7 mouse cellular contexts compared by ENCODE assay signal in genomic region chr14:55826142-55826541, GRCm38 (mm10). TPM values are rescaled to one million over a fixed set of nuclear protein-coding genes. Genes with fewer than 3 reads are reported as not detected.
DNase-seq lines count a peak whose midpoint lies in the region; ATAC-seq and TF ChIP-seq lines count a peak whose summit lies in the region.

No protein-coding gene starts in this region.

- H3K4me2 ChIP-seq in lung, postnatal 0 days (replicated peaks; ENCODE audit: low read depth, low read length) = peak overlapping the region; percentile 91
- H3K4me2 ChIP-seq in forebrain, embryonic 14.5 days (ENCODE audit: low read length) = peak overlapping the region; percentile 82
- peak overlapping the region; percentile 90 for H3K4me2 ChIP-seq in intestine, embryonic 15.5 days (replicated peaks)
- peak overlapping the region; percentile 96 for H3K4me2 ChIP-seq in neural tube, embryonic 15.5 days

- DNase-seq in lung, postnatal 0 days (ENCODE audit: low spot score) = no peak
- DNase-seq in lung, postnatal 10 days = no peak
- no peak for DNase-seq in forebrain, embryonic 14.5 days (ENCODE audit: low spot score)

- 11% methylated on average over 14 of the region's 15 CpGs for WGBS in lung, postnatal 0 days
- 4% methylated on average over 15 of the region's 15 CpGs for WGBS in forebrain, embryonic 14.5 days
- 18% methylated on average over 15 of the region's 15 CpGs for WGBS in intestine, embryonic 15.5 days
- WGBS in neural tube, embryonic 15.5 days = 5% methylated on average over 15 of the region's 15 CpGs

- no peak for TF ChIP-seq EP300 in lung, postnatal 0 days (IDR thresholded peaks at IDR 0.05)

- ATAC-seq in lung, postnatal 0 days = no peak
- ATAC-seq in forebrain, embryonic 14.5 days = no peak
- ATAC-seq in intestine, embryonic 15.5 days = no peak
- ATAC-seq in neural tube, embryonic 15.5 days (ENCODE audit: low FRiP score) = no peak
- no peak for ATAC-seq in megakaryocyte progenitor cell, adult 5-6 weeks (replicated peaks; ENCODE audit: poor library complexity)
- ATAC-seq in CD4-positive, CD25-positive, alpha-beta regulatory T cell, adult 4 months = no peak

- H3K9me3 ChIP-seq in lung, postnatal 0 days (ENCODE audit: low read length) = no peaks in the 10 kb centered on the region
- H3K9me3 ChIP-seq in forebrain, embryonic 14.5 days (replicated peaks; ENCODE audit: control insufficient read depth, low read length) = no peaks in the 10 kb centered on the region
- H3K9me3 ChIP-seq in intestine, embryonic 15.5 days = no peaks in the 10 kb centered on the region; the same call in 1 of the 2 replicates
- H3K9me3 ChIP-seq in neural tube, embryonic 15.5 days (replicated peaks) = no peaks in the 10 kb centered on the region

- TF ChIP-seq CTCF in lung, postnatal 0 days (IDR thresholded peaks at IDR 0.05) = no peak

- no peaks in the 10 kb centered on the region for H3K36me3 ChIP-seq in lung, postnatal 0 days (ENCODE audit: insufficient read depth, low read length)
- H3K36me3 ChIP-seq in forebrain, embryonic 14.5 days (ENCODE audit: control insufficient read depth, insufficient read depth, low read length) = no peaks in the 10 kb centered on the region
- peaks cover 8% of the 10 kb centered on the region; the same call in 1 of the 2 replicates for H3K36me3 ChIP-seq in intestine, embryonic 15.5 days
- no peaks in the 10 kb centered on the region for H3K36me3 ChIP-seq in neural tube, embryonic 15.5 days

- H3K27me3 ChIP-seq in lung, postnatal 0 days (replicated peaks; ENCODE audit: insufficient read depth, low read length) = no peaks in the 10 kb centered on the region
- 0 out of 2 replicates have a peak, but pooled peaks cover 3% of the 10 kb centered on the region for H3K27me3 ChIP-seq in forebrain, embryonic 14.5 days (replicated peaks; ENCODE audit: control insufficient read depth, insufficient read depth, low read length)
- peaks cover 3% of the 10 kb centered on the region; the same call in 1 of the 2 replicates for H3K27me3 ChIP-seq in intestine, embryonic 15.5 days (replicated peaks)
- peaks cover 18% of the 10 kb centered on the region for H3K27me3 ChIP-seq in neural tube, embryonic 15.5 days (replicated peaks)

- H3K9ac ChIP-seq in lung, postnatal 0 days (replicated peaks; ENCODE audit: low read depth) = no peak overlapping the region
- peak overlapping the region; percentile 46; the same call in 1 of the 2 replicates for H3K9ac ChIP-seq in forebrain, embryonic 14.5 days (ENCODE audit: low read length)
- peak overlapping the region; percentile 71 for H3K9ac ChIP-seq in intestine, embryonic 15.5 days
- H3K9ac ChIP-seq in neural tube, embryonic 15.5 days (replicated peaks) = peak overlapping the region; percentile 60

- peaks cover 3% of the 10 kb centered on the region; the same call in 1 of the 2 replicates for H3K4me1 ChIP-seq in lung, postnatal 0 days (ENCODE audit: insufficient read depth, low read depth, low read length)
- H3K4me1 ChIP-seq in forebrain, embryonic 14.5 days (ENCODE audit: control insufficient read depth, insufficient read depth, low read length) = peaks cover 22% of the 10 kb centered on the region
- peaks cover 34% of the 10 kb centered on the region for H3K4me1 ChIP-seq in intestine, embryonic 15.5 days (replicated peaks)
- peaks cover 49% of the 10 kb centered on the region for H3K4me1 ChIP-seq in neural tube, embryonic 15.5 days

- H3K4me3 ChIP-seq in lung, postnatal 0 days (ENCODE audit: low read depth, low read length) = peak overlapping the region; percentile 57
- peak overlapping the region; percentile 47 for H3K4me3 ChIP-seq in forebrain, embryonic 14.5 days (ENCODE audit: low read depth, low read length)
- peak overlapping the region; percentile 62 for H3K4me3 ChIP-seq in intestine, embryonic 15.5 days (replicated peaks)
- peak overlapping the region; percentile 60 for H3K4me3 ChIP-seq in neural tube, embryonic 15.5 days (replicated peaks)

- no peak overlapping the region for H3K27ac ChIP-seq in lung, postnatal 0 days (ENCODE audit: low read length)
- H3K27ac ChIP-seq in forebrain, embryonic 14.5 days (ENCODE audit: low read depth, low read length) = no peak overlapping the region; the same call in 1 of the 2 replicates
- no peak overlapping the region for H3K27ac ChIP-seq in intestine, embryonic 15.5 days
- no peak overlapping the region for H3K27ac ChIP-seq in neural tube, embryonic 15.5 days (replicated peaks)

RNA-seq across cellular contexts. Expression of gene Nfatc4, which starts 3.2 kb away (rescaled TPM):
- polyA plus RNA-seq in lung, postnatal 0 days (2015; fragmentation: Nextera tagmentation; extraction: Ambion mirVana) = 17.1 and 18.1 TPM in 2 replicates
- 8.3 and 9.1 TPM in 2 replicates for polyA plus RNA-seq in forebrain, embryonic 14.5 days (2014; fragmentation: Nextera tagmentation; extraction: Ambion mirVana)
- polyA plus RNA-seq in intestine, embryonic 15.5 days (2015; fragmentation: Nextera tagmentation; extraction: Ambion mirVana) = 25.7 and 26.3 TPM in 2 replicates
- polyA plus RNA-seq in neural tube, embryonic 15.5 days (2015; fragmentation: Nextera tagmentation; extraction: Ambion mirVana) = 9.8 and 11.5 TPM in 2 replicates
- not detected in 2 replicates for total RNA-seq in megakaryocyte progenitor cell, adult 5-6 weeks (2015)
- not detected in 2 replicates for total RNA-seq in megakaryocyte progenitor cell, adult 5-6 weeks (2017)
- polyA plus RNA-seq in CD4-positive, CD25-positive, alpha-beta regulatory T cell, adult 4 months (2017; shearing (Covaris generic)) = not detected

RNA-seq across cellular contexts. Expression of gene Nynrin, which starts 27.7 kb away (rescaled TPM):
- polyA plus RNA-seq in lung, postnatal 0 days (2015; fragmentation: Nextera tagmentation; extraction: Ambion mirVana) = 4.2 and 4.7 TPM in 2 replicates
- 6.2 and 7.4 TPM in 2 replicates for polyA plus RNA-seq in forebrain, embryonic 14.5 days (2014; fragmentation: Nextera tagmentation; extraction: Ambion mirVana)
- polyA plus RNA-seq in intestine, embryonic 15.5 days (2015; fragmentation: Nextera tagmentation; extraction: Ambion mirVana) = 14.5 and 18.3 TPM in 2 replicates
- 9.5 and 10.8 TPM in 2 replicates for polyA plus RNA-seq in neural tube, embryonic 15.5 days (2015; fragmentation: Nextera tagmentation; extraction: Ambion mirVana)
- total RNA-seq in megakaryocyte progenitor cell, adult 5-6 weeks (2015) = 2.8 and 3.9 TPM in 2 replicates
- total RNA-seq in megakaryocyte progenitor cell, adult 5-6 weeks (2017) = 1.9 and 2.7 TPM in 2 replicates
- polyA plus RNA-seq in CD4-positive, CD25-positive, alpha-beta regulatory T cell, adult 4 months (2017; shearing (Covaris generic)) = under 1 TPM; 0.04 to 0.11 TPM

RNA-seq across cellular contexts. Expression of gene Ripk3, which starts 37.5 kb away (rescaled TPM):
- 16.2 and 24.2 TPM in 2 replicates for polyA plus RNA-seq in lung, postnatal 0 days (2015; fragmentation: Nextera tagmentation; extraction: Ambion mirVana)
- 2.4 and 4.1 TPM in 2 replicates for polyA plus RNA-seq in forebrain, embryonic 14.5 days (2014; fragmentation: Nextera tagmentation; extraction: Ambion mirVana)
- polyA plus RNA-seq in intestine, embryonic 15.5 days (2015; fragmentation: Nextera tagmentation; extraction: Ambion mirVana) = 45.2 and 45.6 TPM in 2 replicates
- 2.8 and 14.2 TPM in 2 replicates for polyA plus RNA-seq in neural tube, embryonic 15.5 days (2015; fragmentation: Nextera tagmentation; extraction: Ambion mirVana)
- total RNA-seq in megakaryocyte progenitor cell, adult 5-6 weeks (2015) = 116 and 152 TPM in 2 replicates
- 25.3 and 49.9 TPM in 2 replicates for total RNA-seq in megakaryocyte progenitor cell, adult 5-6 weeks (2017)
- polyA plus RNA-seq in CD4-positive, CD25-positive, alpha-beta regulatory T cell, adult 4 months (2017; shearing (Covaris generic)) = 10 to 100 TPM; 80.3 to 81.9 TPM

RNA-seq across cellular contexts. Expression of gene Adcy4, which starts 42.2 kb away (rescaled TPM):
- 29.3 and 33.3 TPM in 2 replicates for polyA plus RNA-seq in lung, postnatal 0 days (2015; fragmentation: Nextera tagmentation; extraction: Ambion mirVana)
- 1.9 and 3.3 TPM in 2 replicates for polyA plus RNA-seq in forebrain, embryonic 14.5 days (2014; fragmentation: Nextera tagmentation; extraction: Ambion mirVana)
- 6.7 and 7.0 TPM in 2 replicates for polyA plus RNA-seq in intestine, embryonic 15.5 days (2015; fragmentation: Nextera tagmentation; extraction: Ambion mirVana)
- 4.1 and 5.2 TPM in 2 replicates for polyA plus RNA-seq in neural tube, embryonic 15.5 days (2015; fragmentation: Nextera tagmentation; extraction: Ambion mirVana)
- 0.05 TPM in 1 of 2 replicates, not detected in the other for total RNA-seq in megakaryocyte progenitor cell, adult 5-6 weeks (2015)
- total RNA-seq in megakaryocyte progenitor cell, adult 5-6 weeks (2017) = not detected in 2 replicates
- polyA plus RNA-seq in CD4-positive, CD25-positive, alpha-beta regulatory T cell, adult 4 months (2017; shearing (Covaris generic)) = 1 to 10 TPM in 1 of 2 experiments, not detected in 1; 1.0 TPM

RNA-seq across cellular contexts. Expression of gene Cbln3, which starts 58.0 kb away (rescaled TPM):
- 0.26 and 0.44 TPM in 2 replicates for polyA plus RNA-seq in lung, postnatal 0 days (2015; fragmentation: Nextera tagmentation; extraction: Ambion mirVana)
- polyA plus RNA-seq in forebrain, embryonic 14.5 days (2014; fragmentation: Nextera tagmentation; extraction: Ambion mirVana) = 0.20 and 0.27 TPM in 2 replicates
- polyA plus RNA-seq in intestine, embryonic 15.5 days (2015; fragmentation: Nextera tagmentation; extraction: Ambion mirVana) = 0.18 and 0.29 TPM in 2 replicates
- 0.45 and 0.58 TPM in 2 replicates for polyA plus RNA-seq in neural tube, embryonic 15.5 days (2015; fragmentation: Nextera tagmentation; extraction: Ambion mirVana)
- 0.17 TPM in 1 of 2 replicates, not detected in the other for total RNA-seq in megakaryocyte progenitor cell, adult 5-6 weeks (2015)
- 0.07 TPM in 1 of 2 replicates, not detected in the other for total RNA-seq in megakaryocyte progenitor cell, adult 5-6 weeks (2017)
- not detected for polyA plus RNA-seq in CD4-positive, CD25-positive, alpha-beta regulatory T cell, adult 4 months (2017; shearing (Covaris generic))
